In the genomic region with DNA sequence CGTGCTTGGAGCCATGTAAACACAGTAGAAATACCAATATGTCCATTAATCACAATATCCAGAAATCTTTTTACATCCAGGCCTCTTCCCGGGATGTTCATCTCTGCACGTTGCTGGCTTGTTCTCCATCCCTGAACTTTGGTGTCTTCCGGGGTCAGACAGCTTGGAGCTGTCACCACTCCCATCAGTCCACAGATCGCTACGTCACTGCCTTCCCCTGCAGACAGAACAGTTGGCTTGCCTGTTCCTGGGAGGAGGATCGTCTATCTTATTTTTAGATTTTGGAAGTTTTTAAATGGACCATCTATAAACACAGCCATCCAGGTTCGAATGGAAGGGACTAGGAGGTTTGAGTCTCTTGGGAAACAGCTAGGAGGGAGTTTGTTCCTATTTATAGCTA, we compare ENCODE assay signal across 18 mouse cellular contexts.
DNase-seq lines count a peak whose midpoint lies in the region; ATAC-seq lines count a peak whose summit lies in the region.
"Had no signal": no experiment of that assay in that cellular context is flagged by ENCODE, and none has a peak within 500 bp of the region (broad histone marks: within the 10 kb centered on the region; RNA-seq: fewer than 3 reads in every experiment).

No protein-coding gene starts in this region.

- H3K9ac ChIP-seq in heart, embryonic 15.5 days: no peak overlapping the region
- H3K9ac ChIP-seq: embryonic facial prominence, embryonic 12.5 days; midbrain, embryonic 13.5 days had no signal

- 0 out of 2 replicates have a peak overlapping the region, but pooled peaks have one; percentile 36 for H3K27ac ChIP-seq in heart, embryonic 10.5 days
- H3K27ac ChIP-seq in heart, embryonic 15.5 days: 0 out of 2 replicates have a peak overlapping the region, but pooled peaks have one; percentile 13
- H3K27ac ChIP-seq: midbrain, embryonic 13.5 days had no signal

- DNase-seq in heart, embryonic 10.5 days (ENCODE audit: low spot score): no peak
- no peak for DNase-seq in heart, adult 8-10 months (ENCODE audit: low spot score)
- peak; percentile 48 for DNase-seq in kidney, postnatal 14 days
- no peak for DNase-seq in kidney, adult 18-20 months
- peak; percentile 57 for DNase-seq in lung, postnatal 36 days
- DNase-seq in retina, embryonic 14.5 days (ENCODE audit: low spot score): no peak
- DNase-seq: B cell, adult 2 months; cerebellum, adult 11 months; gastrocnemius, postnatal 14 days; layer of hippocampus, postnatal 36 days; right cerebral cortex, adult 18-20 months; spleen, adult 18-20 months; thymus, postnatal 4 days had no signal

- H3K36me3 ChIP-seq in heart, embryonic 10.5 days: no peaks in the 10 kb centered on the region
- no peaks in the 10 kb centered on the region for H3K36me3 ChIP-seq in heart, embryonic 15.5 days
- H3K36me3 ChIP-seq: embryonic facial prominence, embryonic 12.5 days; midbrain, embryonic 13.5 days had no signal

- no peak overlapping the region for H3K4me3 ChIP-seq in heart, embryonic 10.5 days
- no peak overlapping the region for H3K4me3 ChIP-seq in heart, embryonic 15.5 days
- H3K4me3 ChIP-seq: embryonic facial prominence, embryonic 12.5 days; midbrain, embryonic 13.5 days; myocyte had no signal

- H3K4me2 ChIP-seq in heart, embryonic 15.5 days: no peak overlapping the region
- H3K4me2 ChIP-seq: embryonic facial prominence, embryonic 12.5 days; midbrain, embryonic 13.5 days had no signal

- WGBS in heart, embryonic 10.5 days: 28% methylated on average over 8 of the region's 8 CpGs
- WGBS in heart, embryonic 15.5 days: 24% methylated on average over 8 of the region's 8 CpGs

- ATAC-seq in heart, embryonic 15.5 days (replicated peaks; ENCODE audit: insufficient number of reproducible peaks, insufficient read depth, low FRiP score, low read depth): no peak
- ATAC-seq: midbrain, embryonic 13.5 days; Patski had no signal

- H3K4me1 ChIP-seq in heart, embryonic 10.5 days: peaks cover 21% of the 10 kb centered on the region
- peaks cover 10% of the 10 kb centered on the region for H3K4me1 ChIP-seq in heart, embryonic 15.5 days (replicated peaks)
- H3K4me1 ChIP-seq: midbrain, embryonic 13.5 days had no signal

- no peaks in the 10 kb centered on the region for H3K27me3 ChIP-seq in heart, embryonic 10.5 days (ENCODE audit: insufficient read depth, poor library complexity, severe bottlenecking)
- H3K27me3 ChIP-seq in heart, embryonic 15.5 days: no peaks in the 10 kb centered on the region
- H3K27me3 ChIP-seq: embryonic facial prominence, embryonic 12.5 days; midbrain, embryonic 13.5 days; Patski had no signal

- no peaks in the 10 kb centered on the region for H3K9me3 ChIP-seq in heart, embryonic 10.5 days
- H3K9me3 ChIP-seq in heart, embryonic 15.5 days (replicated peaks): no peaks in the 10 kb centered on the region
- H3K9me3 ChIP-seq: embryonic facial prominence, embryonic 12.5 days; midbrain, embryonic 13.5 days had no signal

Comparison
In these comparisons a context has a peak if more than half of its experiments do, and no peak if none do; other contexts are left out.
1. DNase-seq: peak in kidney, postnatal 14 days (single experiment) and lung, postnatal 36 days (single experiment); none in heart, embryonic 10.5 days (single experiment), heart, adult 8-10 months (single experiment), kidney, adult 18-20 months (single experiment) and retina, embryonic 14.5 days (single experiment).